Mouse (Mus musculus) CD4-positive naive resting alpha-beta T cell, adult 76 days (primary cell): ENCODE measurements around the gene Olfr938. TPM values are rescaled to one million over a fixed set of nuclear protein-coding genes. Genes with fewer than 3 reads are reported as not detected.

Experiments used
- total RNA-seq: library from RNA; stranded (reverse); gene quantifications from one replicate; pipeline ENCODE4 v1.2.4, GENCODE M21; 2023

Olfr938 gene
- total RNA-seq = not detected

GRCm38 (mm10) chr9:39078787-39079186, at the start of gene Olfr938:
TSS of gene Olfr938 (minus strand) at chr9:39078887.

GRCm38 (mm10) chr9:39127831-39128230, 49.1 kb upstream of the Olfr938 start, which contains the start of gene Olfr27:
TSS of gene Olfr27 (plus strand) at chr9:39128131.

DNA sequence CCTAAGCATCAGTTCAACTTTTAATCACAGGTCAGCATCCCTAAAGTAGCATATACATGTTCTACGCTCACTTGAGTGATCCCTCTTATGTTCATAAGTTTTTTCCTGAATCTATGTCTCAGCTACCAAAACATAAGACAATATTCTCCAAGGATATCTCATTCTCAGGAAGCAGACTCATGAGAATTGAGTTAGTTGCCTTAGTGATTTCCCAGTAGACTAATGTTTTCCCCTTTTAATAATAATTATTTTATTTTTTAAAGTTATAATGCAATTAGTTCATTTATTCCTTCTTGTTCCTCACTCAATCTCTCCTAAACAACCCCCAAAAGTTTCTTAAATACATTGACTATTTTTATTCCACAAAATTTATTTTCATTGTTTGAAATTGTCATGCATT, 13.8 kb downstream of the Olfr938 start, which contains the start of gene Olfr937:
Olfr937 (minus strand) TSS at position 101 of the 400 bp plus-strand sequence.

Other genes starting within 250 kb of the Olfr938 start
- not detected for gene Olfr924, start 234.4 kb downstream of the Olfr938 start, total RNA-seq
- not detected for gene Olfr26, start 223.8 kb downstream of the Olfr938 start, total RNA-seq
- gene Olfr926, start 201.8 kb downstream of the Olfr938 start, total RNA-seq = not detected
- gene Olfr930, start 149.1 kb downstream of the Olfr938 start, total RNA-seq = not detected
- not detected for gene Olfr933, start 106.6 kb downstream of the Olfr938 start, total RNA-seq
- not detected for gene Olfr934, start 90.6 kb downstream of the Olfr938 start, total RNA-seq
- gene Olfr935, start 79.2 kb downstream of the Olfr938 start, total RNA-seq = not detected
- not detected for gene Olfr146, start 55.5 kb downstream of the Olfr938 start, total RNA-seq
- gene Olfr937, start 13.9 kb downstream of the Olfr938 start, total RNA-seq = not detected
- gene Olfr27, start 49.2 kb upstream of the Olfr938 start, total RNA-seq = not detected
- not detected for gene Olfr943, start 87.4 kb upstream of the Olfr938 start, total RNA-seq
- not detected for gene Olfr944, start 123.0 kb upstream of the Olfr938 start, total RNA-seq
- not detected for gene Olfr1537, start 171.1 kb upstream of the Olfr938 start, total RNA-seq
- gene Olfr945, start 197.9 kb upstream of the Olfr938 start, total RNA-seq = not detected
- gene Olfr948, start 247.2 kb upstream of the Olfr938 start, total RNA-seq = not detected